Mouse (Mus musculus) layer of hippocampus, postnatal 10 days (tissue): ENCODE measurements at regions not wholly inside any gene's neighbourhood (a gene's known extent, or its start where the extent isn't known, plus 50 kb on each side); places are given as distances from the start of the nearest gene placed in this dataset.
"Not testable (repeated sequence)": the region's sequence is repeated elsewhere in the genome, so short reads cannot be mapped to it uniquely, and the experiment has no call there.

ENCODE experiments used
- DNase-seq, 2 experiments: peaks; one replicate each; pipeline ENCODE4 v3.0.0; 2021; ENCODE audit warnings: low spot score in 2 of 2

DNA sequence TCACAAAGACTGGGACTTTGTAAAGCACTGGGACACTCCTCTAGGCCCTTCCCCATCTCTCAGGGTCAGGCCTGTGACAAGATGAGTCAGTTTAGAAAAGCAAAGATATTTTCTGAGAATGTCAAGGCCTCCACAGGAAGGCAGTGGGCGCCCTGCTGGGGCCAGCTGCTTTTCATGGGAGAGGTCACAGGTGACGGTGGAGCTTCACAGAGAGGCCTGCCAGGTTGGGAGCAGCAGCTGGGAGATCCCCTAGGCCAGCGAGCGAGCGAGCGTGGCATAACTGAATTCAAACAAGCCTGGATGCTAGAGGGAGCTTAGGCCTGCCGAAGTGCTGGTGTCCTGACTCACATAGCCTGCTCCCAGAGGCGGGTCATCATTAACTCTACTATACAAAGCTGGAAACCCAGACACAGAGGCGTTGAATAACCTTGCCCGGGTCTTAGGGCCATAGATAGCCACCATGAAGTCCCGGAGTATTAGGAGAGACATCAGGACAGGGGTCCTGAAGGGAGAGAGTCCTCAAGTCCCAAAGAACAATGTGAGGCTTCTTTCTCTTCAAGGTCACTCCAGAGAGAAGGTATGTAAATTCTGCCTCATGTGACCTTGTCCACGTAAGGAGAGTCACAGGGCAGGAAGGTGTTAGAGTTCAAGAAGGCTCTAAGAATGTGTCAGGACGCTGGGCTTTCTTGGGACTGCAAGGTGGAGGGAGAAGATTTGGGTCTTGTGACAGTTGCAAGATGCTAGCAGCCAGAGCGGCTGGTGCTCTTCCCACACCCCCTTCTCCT is 174.3 kb upstream of the Sulf2 start:
- no peak for DNase-seq

DNA sequence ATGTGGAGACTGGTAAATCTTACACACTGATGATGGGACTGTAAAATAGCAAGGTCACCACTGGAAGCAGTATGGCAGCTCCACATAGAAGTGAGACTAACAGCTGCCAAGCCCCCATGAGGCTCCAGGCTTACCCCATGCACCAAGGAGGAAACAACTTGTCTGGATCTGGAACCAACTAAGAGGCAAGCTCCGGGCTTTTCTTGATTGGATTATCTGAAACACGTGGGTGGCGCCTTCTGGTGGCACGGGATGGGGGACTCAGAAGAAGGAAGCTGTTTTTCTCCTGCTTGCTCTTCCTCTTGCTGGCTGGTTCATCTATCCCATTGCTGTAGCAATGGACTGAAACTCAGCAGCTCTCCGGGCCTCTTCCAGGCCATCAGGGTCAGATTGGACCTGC is 171.5 kb upstream of the Sulf2 start:
- DNase-seq: no peak

DNA sequence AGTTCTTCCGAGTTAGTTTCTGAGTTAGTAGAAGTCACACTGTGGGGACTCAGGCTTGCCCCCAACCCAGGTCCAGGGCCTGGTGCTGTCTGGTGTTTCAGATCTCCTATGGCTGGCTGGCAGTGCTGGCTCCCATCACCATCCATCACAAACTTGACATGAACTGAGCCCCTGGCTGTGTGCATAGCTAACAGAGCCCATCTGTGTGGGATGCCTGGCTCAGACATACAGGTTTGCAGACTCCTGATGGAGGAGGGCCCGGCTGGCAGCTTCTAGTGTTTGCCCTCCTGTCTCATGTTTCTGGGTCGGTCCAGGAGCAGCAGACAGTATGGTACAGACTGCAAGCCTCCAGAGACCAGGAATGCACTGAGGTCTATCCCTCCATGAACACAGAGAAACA is 169.5 kb upstream of the Sulf2 start:
- no peak for DNase-seq

GRCm38 (mm10) chr2:166324439-166324838 is 169.0 kb upstream of the Sulf2 start:
- peak in 1 of 2 experiments; percentile 37 for DNase-seq

GRCm38 (mm10) chr2:166322668-166323043 is 167.2 kb upstream of the Sulf2 start:
- no peak for DNase-seq

DNA sequence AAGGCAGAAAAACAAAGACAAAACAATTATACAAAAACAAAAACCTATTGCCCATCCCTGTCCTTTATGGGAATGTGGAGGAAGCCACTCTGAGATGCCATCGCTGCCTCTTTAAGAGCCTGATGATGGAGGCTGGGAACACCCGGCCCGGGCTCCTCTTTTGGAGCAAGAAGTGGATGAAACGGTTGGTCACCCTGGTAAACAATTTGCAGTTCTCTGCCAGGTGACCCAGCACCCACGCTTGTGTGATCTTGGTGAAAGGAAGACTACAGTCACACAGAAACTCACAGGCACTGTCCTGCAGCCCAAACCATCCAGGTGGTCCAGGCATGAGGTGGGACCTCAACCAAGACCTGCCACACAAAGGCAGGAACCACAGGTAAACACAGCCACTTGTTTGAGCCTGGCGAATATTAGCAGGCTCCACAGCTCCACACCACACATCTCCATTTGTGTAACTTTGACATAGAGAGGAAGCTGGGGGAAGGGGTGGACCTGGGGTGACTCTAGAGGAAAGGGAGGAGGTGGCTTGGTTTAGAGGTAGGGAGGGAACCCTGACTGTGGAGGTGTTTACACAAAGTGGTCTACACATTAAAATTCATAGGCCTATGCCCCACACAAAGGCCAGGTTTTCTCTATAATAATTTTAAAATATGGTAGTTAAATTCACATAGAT is 166.7 kb upstream of the Sulf2 start:
- no peak for DNase-seq

GRCm38 (mm10) chr2:166316409-166316916 is 161.0 kb upstream of the Sulf2 start:
- DNase-seq: no peak

- DNase-seq: peak in 1 of 2 experiments; percentile 21
Measured at GRCm38 (mm10) chr2:166310438-166310837, 155.0 kb upstream of the Sulf2 start.

DNA sequence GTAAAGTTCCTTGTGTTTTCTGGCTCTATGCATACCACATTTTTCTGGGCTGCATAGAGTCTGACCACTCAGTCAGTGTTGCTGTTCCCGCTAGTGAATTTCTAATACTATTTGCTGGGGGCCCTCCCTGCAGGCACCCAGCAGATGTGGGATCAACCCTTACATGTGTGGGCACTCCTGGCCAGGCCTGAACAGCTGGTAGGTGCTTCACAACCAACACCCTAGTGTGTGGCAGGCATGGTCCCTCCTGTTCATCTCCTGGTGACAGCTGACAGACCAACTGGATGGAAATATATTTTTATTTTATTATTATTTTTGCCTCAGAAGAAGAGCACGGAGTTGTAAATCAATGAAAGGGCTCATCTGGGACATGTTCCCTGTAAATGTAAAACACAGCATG is 154.4 kb upstream of the Sulf2 start:
- DNase-seq: peak in 1 of 2 experiments; percentile 13

DNA sequence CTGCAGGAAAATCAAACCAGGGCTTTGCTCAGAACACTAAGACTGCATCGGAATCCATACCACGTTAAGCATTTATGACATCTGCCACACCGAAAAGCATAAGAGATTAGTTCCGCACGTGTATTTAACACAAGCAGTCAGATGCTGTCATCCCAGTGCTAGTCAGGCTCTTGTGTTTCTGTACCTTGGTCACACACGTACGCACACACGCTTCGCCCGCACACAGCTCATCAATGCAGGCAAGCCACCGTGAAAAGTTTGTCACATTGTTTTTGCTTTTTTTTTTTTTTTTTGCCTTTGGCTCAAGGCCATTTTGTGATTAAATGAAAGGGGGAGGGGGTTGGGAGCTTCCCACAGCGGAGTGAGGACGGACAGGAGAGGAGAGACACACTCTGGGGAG is 152.1 kb upstream of the Sulf2 start:
- DNase-seq: no peak

DNA sequence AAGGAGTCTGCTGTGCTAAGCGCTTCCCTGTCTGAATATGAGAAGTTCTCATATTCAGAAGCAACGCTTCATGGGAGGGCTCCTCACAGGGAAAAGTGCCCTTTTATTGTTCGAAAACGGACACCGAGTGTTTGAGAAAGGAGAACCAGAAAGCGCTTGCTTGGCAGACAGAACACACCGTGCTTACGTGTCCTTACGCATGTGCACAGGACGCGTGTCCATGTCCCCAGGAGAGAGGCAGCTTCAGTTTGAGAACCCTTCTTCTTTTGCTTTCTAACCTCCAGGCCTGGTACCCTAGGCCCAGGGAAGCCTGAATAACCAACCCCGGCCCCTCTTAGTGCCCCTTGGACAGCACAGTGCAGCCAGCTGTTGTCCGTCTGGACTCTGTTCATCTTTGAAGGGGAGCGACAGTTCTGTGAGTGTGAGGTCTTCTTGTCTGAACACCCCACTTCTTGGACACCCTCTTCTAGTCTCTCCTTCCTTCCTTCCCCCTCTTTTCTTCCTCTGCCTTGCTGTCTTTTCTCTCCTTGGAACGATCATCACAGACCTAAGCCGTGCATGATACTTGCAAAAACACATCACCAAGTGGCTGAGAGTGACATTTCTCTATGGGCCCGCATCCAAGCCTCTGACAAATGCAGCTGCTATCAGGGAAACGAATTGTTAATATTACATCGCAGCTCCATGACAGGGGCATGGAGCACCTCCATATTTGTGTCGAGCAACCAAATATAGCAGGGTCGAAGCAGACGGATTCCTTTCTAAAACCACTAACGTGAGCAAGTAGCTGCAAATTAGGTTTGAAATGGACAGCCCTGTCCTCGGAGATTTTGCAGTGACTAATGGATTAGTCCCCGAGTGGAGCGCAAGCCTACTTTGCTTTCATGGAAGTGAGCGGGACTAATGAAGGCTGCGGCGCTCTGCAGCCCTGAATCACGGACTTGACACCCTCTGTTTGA is 149.9 kb upstream of the Sulf2 start:
- DNase-seq: peak; percentile 30 to 37

DNA sequence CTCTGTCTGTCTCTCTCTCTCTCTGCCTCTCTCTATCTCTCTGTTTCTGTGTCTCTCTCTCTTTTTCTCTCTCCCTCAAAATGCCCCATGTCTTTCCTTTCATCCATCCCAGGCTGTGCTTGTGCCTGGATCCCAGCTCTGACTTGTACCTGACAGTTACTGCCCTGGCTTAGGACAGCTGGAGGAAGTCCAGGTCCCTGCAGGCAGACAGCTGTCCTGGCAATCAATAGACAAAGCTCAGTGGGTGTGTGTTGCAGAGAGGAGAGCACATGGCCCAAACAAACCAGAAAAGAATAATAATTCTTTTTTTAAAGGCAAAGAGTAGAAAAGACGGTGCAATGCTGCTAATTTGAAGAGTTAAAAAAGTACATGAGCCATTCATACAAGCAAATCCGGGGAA is 148.4 kb upstream of the Sulf2 start:
- no peak for DNase-seq

DNA sequence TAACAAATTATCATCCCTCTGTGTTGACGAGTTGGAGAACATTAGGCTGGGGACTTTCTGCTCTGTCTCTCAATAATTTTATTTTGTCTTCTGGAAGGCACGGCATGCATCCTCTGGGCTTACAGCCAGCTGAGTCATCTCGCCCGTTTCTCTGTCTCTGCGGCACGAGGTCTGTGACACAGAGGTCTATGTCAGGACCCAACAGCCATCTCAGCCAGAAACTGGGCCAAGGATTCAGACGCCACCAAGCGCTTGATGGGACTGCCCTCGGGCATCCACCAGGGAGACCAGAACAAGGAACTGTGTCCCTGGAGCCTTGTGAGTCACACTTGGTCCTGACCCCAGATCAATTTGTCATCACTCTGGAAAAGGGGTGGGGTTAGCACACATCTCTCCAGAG is 145.7 kb upstream of the Sulf2 start:
- DNase-seq: no peak

- DNase-seq: no peak
Measured at GRCm38 (mm10) chr2:166294672-166295071, 139.2 kb upstream of the Sulf2 start.

GRCm38 (mm10) chr2:166292987-166293386 is 137.5 kb upstream of the Sulf2 start:
- DNase-seq: no peak

DNA sequence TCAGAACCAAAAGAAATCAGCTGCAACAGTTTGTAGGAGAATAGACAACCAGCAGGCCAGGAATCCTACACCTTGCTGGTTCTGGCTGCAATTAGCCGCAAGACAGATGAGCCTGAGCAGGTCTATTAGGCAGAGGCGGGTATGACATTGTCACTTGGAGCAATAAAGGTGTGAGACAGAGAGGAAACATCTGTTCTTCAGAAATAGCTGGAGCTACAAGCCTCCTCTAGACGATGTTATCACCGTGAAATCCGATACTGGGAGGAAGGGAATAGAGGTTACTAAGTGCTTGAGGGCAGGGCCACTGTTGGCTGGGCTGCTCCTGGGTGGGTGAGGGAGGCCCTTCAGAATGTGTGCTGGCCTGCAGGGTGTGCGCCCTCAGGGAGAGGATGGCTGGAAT is 135.8 kb upstream of the Sulf2 start:
- no peak for DNase-seq

DNA sequence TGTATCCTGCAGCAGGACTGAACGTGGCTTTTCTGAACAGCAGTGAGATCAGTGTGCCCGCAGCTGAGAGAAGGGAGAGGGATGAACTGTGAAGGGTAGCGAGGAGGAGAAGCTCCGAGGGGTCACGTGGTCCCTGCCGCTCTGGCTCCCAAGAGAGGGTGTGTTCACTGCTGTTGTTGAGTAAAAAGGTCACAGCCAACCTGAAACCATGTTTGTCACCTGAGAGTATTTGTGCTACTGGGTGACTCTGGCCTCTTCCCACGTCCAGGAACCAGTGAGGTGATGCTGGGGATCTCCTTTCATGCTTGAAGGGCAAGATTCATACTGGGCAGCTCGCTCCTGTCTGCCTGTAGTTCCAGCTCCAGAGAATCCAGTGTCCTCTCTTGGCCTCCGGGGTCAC is 135.4 kb upstream of the Sulf2 start:
- no peak for DNase-seq

DNA sequence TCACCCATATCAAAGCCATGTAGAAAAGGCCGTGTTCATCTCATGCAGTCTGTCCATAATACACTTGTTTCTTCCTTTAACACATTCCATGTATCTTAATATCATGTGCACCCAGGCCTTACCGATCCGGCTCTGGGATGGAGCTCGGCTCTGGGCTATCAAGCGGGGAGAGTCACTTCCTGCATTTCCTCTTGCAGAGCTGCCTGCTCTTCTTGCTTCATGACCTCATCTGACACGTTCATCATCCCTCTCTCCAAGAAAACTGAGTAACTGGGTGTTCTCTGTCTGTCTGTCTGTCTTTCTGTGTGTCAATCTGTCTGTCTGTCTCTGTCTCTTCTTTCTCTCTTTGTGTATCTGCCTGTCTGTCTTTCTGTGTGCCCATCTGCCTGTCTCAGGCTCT is 133.7 kb upstream of the Sulf2 start:
- DNase-seq: no peak

DNA sequence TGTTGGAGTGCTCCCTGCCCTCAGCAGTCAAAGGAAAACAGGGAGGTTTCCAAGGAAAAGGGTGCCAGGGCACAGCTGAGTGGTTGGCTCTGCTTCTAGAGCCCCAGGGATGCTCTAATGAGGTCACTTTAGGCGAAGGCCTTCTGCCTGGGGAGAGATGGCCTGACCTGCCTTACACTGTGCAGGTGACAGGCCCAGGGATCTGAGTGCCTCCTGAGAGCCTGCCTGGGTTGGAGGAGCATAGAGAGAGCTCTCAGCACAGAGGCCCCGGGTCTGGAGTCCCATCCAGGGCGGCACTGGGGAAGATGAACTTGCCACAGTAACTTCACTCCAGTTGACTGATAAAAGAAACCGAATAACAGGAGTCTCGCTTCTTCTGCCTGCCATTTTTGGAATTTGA is 125.7 kb upstream of the Sulf2 start:
- DNase-seq: not testable (repeated sequence)

GRCm38 (mm10) chr2:166280651-166281127 is 125.2 kb upstream of the Sulf2 start:
- DNase-seq: peak in 1 of 2 experiments; percentile 16

DNA sequence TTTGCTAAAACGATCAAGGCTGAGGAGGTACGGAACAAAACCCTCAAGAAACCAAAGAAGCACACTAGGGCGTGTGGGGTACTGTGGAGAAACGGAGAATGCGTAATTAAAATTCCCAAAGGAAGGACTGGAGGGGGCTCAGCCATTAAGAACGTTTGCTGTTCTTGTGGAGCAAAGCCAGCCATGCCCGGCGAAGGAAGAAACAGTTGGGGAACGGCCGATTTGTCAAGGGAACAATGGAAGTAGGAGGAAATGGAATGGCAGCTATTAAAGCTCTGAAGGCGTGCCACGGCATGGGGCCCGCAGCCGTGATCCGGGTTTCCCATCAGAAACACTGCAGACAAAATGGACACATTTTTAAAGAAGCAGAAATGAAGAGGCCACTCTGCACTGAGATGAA is 124.2 kb upstream of the Sulf2 start:
- DNase-seq: no peak
